Mouse (Mus musculus) liver, embryonic 16.5 days (tissue): ENCODE results near the gene Taf1b. TPM values are rescaled to one million over a fixed set of nuclear protein-coding genes. Genes with fewer than 3 reads are reported as not detected.

ENCODE experiments used
- ATAC-seq: fragments of 200-750 bp; cut with Nextera tagmentation; 2 replicates; pipeline ENCODE4 v1.8.0; 2017; ENCODE audit warnings: low read depth, mild to moderate bottlenecking, moderate number of reproducible peaks, moderate library complexity
- H3K27ac ChIP-seq: fragments of 300-500 bp; sonication (generic); 2 replicates; pipeline ENCODE4 v1.5.1; 2014; ENCODE audit warnings: mild to moderate bottlenecking, low read length
- H3K27me3 ChIP-seq: fragments of 300-500 bp; sonication (generic); 2 replicates; pipeline ENCODE4 v1.6.1; 2014; ENCODE audit warnings: low read depth, low read length, mixed read lengths; ENCODE audit not compliant: control insufficient read depth, insufficient read depth
- H3K36me3 ChIP-seq: fragments of 300-500 bp; sonication (generic); 2 replicates; pipeline ENCODE4 v1.6.1; 2014; ENCODE audit warnings: mild to moderate bottlenecking; ENCODE audit not compliant: control insufficient read depth, insufficient read depth
- H3K4me1 ChIP-seq: fragments of 300-500 bp; sonication (generic); 2 replicates; pipeline ENCODE4 v1.6.1; 2014; ENCODE audit warnings: low read depth, low read length, mixed read lengths; ENCODE audit not compliant: control insufficient read depth
- H3K4me2 ChIP-seq: fragments of 300-500 bp; sonication (generic); 2 replicates; pipeline ENCODE4 v1.6.1; 2014; ENCODE audit warnings: low read depth, low read length, mixed read lengths
- H3K4me3 ChIP-seq: fragments of 300-500 bp; sonication (generic); 2 replicates; pipeline ENCODE4 v1.5.1; 2014; ENCODE audit warnings: low read depth, mild to moderate bottlenecking, low read length
- H3K9ac ChIP-seq: fragments of 300-500 bp; sonication (generic); 2 replicates; pipeline ENCODE4 v1.6.1; 2014; ENCODE audit warnings: low read depth, low read length
- H3K9me3 ChIP-seq: fragments of 300-500 bp; sonication (generic); replicated peaks from 2 replicates; pipeline ENCODE4 v1.6.1; 2016; ENCODE audit warnings: low read length; ENCODE audit not compliant: control insufficient read depth
- WGBS: fragments of 180-500 bp; shearing (Covaris S2); extraction: QIAGEN DNeasy Blood & Tissue Kit; methylation state at CpG from one replicate; pipeline ENCODE4 v1.1.7; 2014; ENCODE audit not compliant: insufficient replicate concordance; 5-methylcytosine and 5-hydroxymethylcytosine counted together
- polyA plus RNA-seq: library from polyadenylated mRNA; unstranded; fragments of >200 nt; fragmentation: Nextera tagmentation; extraction: Ambion mirVana; gene quantifications from 2 replicates; pipeline ENCODE4 v1.2.1, GENCODE M21; 2015

Gene Taf1b
- polyA plus RNA-seq, 1 experiment from 2014 or later: 7.1 TPM

GRCm38 (mm10) chr12:24603266-24603665, 105.1 kb downstream of the Taf1b start:
- no peak overlapping the region for H3K27ac ChIP-seq
- no peaks in the 10 kb centered on the region for H3K36me3 ChIP-seq
- no peak overlapping the region for H3K4me2 ChIP-seq
- no peak overlapping the region for H3K4me3 ChIP-seq
- ATAC-seq: no peak
- no peaks in the 10 kb centered on the region for H3K9me3 ChIP-seq
- H3K9ac ChIP-seq: no peak overlapping the region
- H3K27me3 ChIP-seq: no peaks in the 10 kb centered on the region
- no peaks in the 10 kb centered on the region for H3K4me1 ChIP-seq
- 41% methylated on average over 2 of the region's 2 CpGs for WGBS

GRCm38 (mm10) chr12:24606166-24606565, 108.0 kb downstream of the Taf1b start:
- WGBS: 66% methylated on average over 10 of the region's 10 CpGs
- H3K9me3 ChIP-seq: no peaks in the 10 kb centered on the region
- H3K27ac ChIP-seq: no peak overlapping the region
- no peak overlapping the region for H3K4me3 ChIP-seq
- no peak overlapping the region for H3K4me2 ChIP-seq
- no peaks in the 10 kb centered on the region for H3K4me1 ChIP-seq
- H3K27me3 ChIP-seq: no peaks in the 10 kb centered on the region
- no peaks in the 10 kb centered on the region for H3K36me3 ChIP-seq
- ATAC-seq: no peak
- H3K9ac ChIP-seq: no peak overlapping the region

Other genes starting within 250 kb of the Taf1b start
- gene Grhl1, start 73.9 kb downstream of the Taf1b start, polyA plus RNA-seq: 0.42 and 0.46 TPM in 2 replicates
- 9.3 and 9.7 TPM in 2 replicates for gene Klf11, start 152.9 kb downstream of the Taf1b start, polyA plus RNA-seq
- gene Cys1, start 183.5 kb downstream of the Taf1b start, polyA plus RNA-seq: 0.37 and 0.67 TPM in 2 replicates
- 418 and 451 TPM in 2 replicates for gene Rrm2, start 209.9 kb downstream of the Taf1b start, polyA plus RNA-seq